Mouse (Mus musculus) heart, adult 2 months (tissue): ENCODE results near the gene Fam169a. TPM values are rescaled to one million over a fixed set of nuclear protein-coding genes. Genes with fewer than 3 reads are reported as not detected.

Source experiments
- DNase-seq, 2 experiments: peaks; one replicate each; pipeline ENCODE4 v3.0.0; 2021
- H3K27ac ChIP-seq: fragments of 200-600 bp; 2 replicates; pipeline ENCODE4 v1.8.1; 2022
- H3K27me3 ChIP-seq: fragments of 200-500 bp; 2 replicates; pipeline ENCODE4 v1.6.1; 2012; ENCODE audit warnings: mild to moderate bottlenecking, low read length, inconsistent platforms, mixed read lengths; ENCODE audit not compliant: control insufficient read depth, insufficient read depth
- H3K36me3 ChIP-seq: fragments of 200-500 bp; 2 replicates; pipeline ENCODE4 v1.6.1; 2012; ENCODE audit warnings: low read length, inconsistent platforms; ENCODE audit not compliant: control insufficient read depth, insufficient read depth
- H3K4me1 ChIP-seq: fragments of 200-500 bp; 2 replicates; pipeline ENCODE4 v1.6.1; 2011; ENCODE audit warnings: low read length; ENCODE audit not compliant: control insufficient read depth, insufficient read depth
- H3K4me3 ChIP-seq: fragments of 200-600 bp; 2 replicates; pipeline ENCODE4 v1.8.1; 2022
- H3K79me2 ChIP-seq: fragments of 200-500 bp; replicated peaks from 2 replicates; pipeline ENCODE4 v1.6.1; 2012; ENCODE audit warnings: mild to moderate bottlenecking, inconsistent platforms, low read length, moderate library complexity, mixed read lengths; ENCODE audit not compliant: control insufficient read depth, insufficient read depth
- H3K9ac ChIP-seq: fragments of 200-500 bp; 2 replicates; pipeline ENCODE4 v1.6.1; 2012; ENCODE audit warnings: low read depth, mild to moderate bottlenecking, control low read depth, inconsistent platforms, low read length, mixed read lengths
- CTCF ChIP-seq: fragments of 200-600 bp; IDR thresholded peaks from 2 replicates; pipeline ENCODE4 v1.8.1; 2022; ENCODE audit warnings: antibody characterized with exemption, mild to moderate bottlenecking, moderate library complexity
- EP300 ChIP-seq: fragments of 200-500 bp; IDR thresholded peaks from 2 replicates; pipeline ENCODE4 v1.6.1; 2011; ENCODE audit warnings: low read depth, low read length, control low read depth; ENCODE audit not compliant: insufficient read depth
- POLR2A ChIP-seq: fragments of 200-500 bp; IDR thresholded peaks from 2 replicates; pipeline ENCODE4 v1.6.1; 2011; ENCODE audit warnings: mild to moderate bottlenecking, low read depth, low read length, control low read depth; ENCODE audit not compliant: insufficient read depth
- WGBS: fragments of 180-500 bp; shearing (Covaris S2); methylation state at CpG from one replicate; pipeline ENCODE4 v1.1.7; 2018; 5-methylcytosine and 5-hydroxymethylcytosine counted together
- intact Hi-C: fragments of 180-260 bp; cut with DNase I; formaldehyde crosslinking; loops from one replicate; pipeline ENCODE4 v1.15.1; 2025
- long read RNA-seq: library from polyadenylated mRNA; stranded (forward); transcript quantifications from one replicate; pipeline ENCODE4 v2.0.0, GENCODE M21; 2021
- polyA plus RNA-seq: library from polyadenylated mRNA; depleted of rRNA; stranded (reverse); fragments of >200 nt; gene quantifications from 2 replicates; pipeline ENCODE4 v1.2.3, GENCODE M21; 2012; rRNA removed
- total RNA-seq, 2 experiments: library from RNA; stranded (reverse); gene quantifications; 2 replicates each; pipeline ENCODE4 v1.2.3; 2021

The Fam169a gene
- total RNA-seq (under 1 TPM; 0.42 to 0.50 TPM), polyA plus RNA-seq (0.12 and 0.26 TPM in 2 replicates)
- long read RNA-seq: 0 reads

GRCm38 (mm10) chr13:97066649-97067550 lies at the start of gene Fam169a:
TSS of gene Fam169a (plus strand) at chr13:97067286.
- Histone ChIP-seq H3K4me3 (no peak within 1 kb of the TSS), H3K9ac (no peak within 1 kb of the TSS)
- no peak for TF ChIP-seq CTCF
- TF ChIP-seq POLR2A: no peak
- TF ChIP-seq EP300: no peak

GRCm38 (mm10) chr13:97017711-97018110 lies 49.4 kb upstream of the Fam169a start:
- no peaks in the 10 kb centered on the region for H3K36me3 ChIP-seq
- no peak overlapping the region for H3K9ac ChIP-seq
- DNase-seq: no peak
- TF ChIP-seq POLR2A (no peak), EP300 (no peak), CTCF (no peak)
- 75% methylated on average over 3 of the region's 3 CpGs for WGBS
- H3K27ac ChIP-seq: no peak overlapping the region
- intact Hi-C loops: no loop called here
- H3K79me2 ChIP-seq: no peaks in the 10 kb centered on the region
- H3K4me1 ChIP-seq: no peaks in the 10 kb centered on the region
- no peak overlapping the region for H3K4me3 ChIP-seq
- H3K27me3 ChIP-seq: no peaks in the 10 kb centered on the region

More at GRCm38 (mm10) chr13:97066649-97067550, at the start of gene Fam169a:
- Histone ChIP-seq H3K27me3 (peaks cover 10% of the 10 kb centered on the region), H3K27ac (no peak within 1 kb of the TSS), H3K36me3 (no peaks in the 10 kb centered on the region), H3K79me2 (no peaks in the 10 kb centered on the region), H3K4me1 (no peaks in the 10 kb centered on the region)
- intact Hi-C loops: no loop called here
- DNase-seq: no peak
- 71% methylated on average over 15 of the region's 15 CpGs for WGBS

- intact Hi-C loops: no loop called here
- WGBS: 82% methylated on average over 5 of the region's 5 CpGs
- DNase-seq: no peak
- Histone ChIP-seq H3K36me3 (no peaks in the 10 kb centered on the region), H3K4me3 (no peak overlapping the region), H3K4me1 (no peaks in the 10 kb centered on the region), H3K79me2 (no peaks in the 10 kb centered on the region), H3K27ac (no peak overlapping the region), H3K9ac (no peak overlapping the region), H3K27me3 (no peaks in the 10 kb centered on the region)
- TF ChIP-seq POLR2A (no peak), CTCF (no peak), EP300 (no peak)
Measured at GRCm38 (mm10) chr13:97020122-97020521, 47.0 kb upstream of the Fam169a start.

GRCm38 (mm10) chr13:97021906-97022305 lies 45.2 kb upstream of the Fam169a start:
- H3K9ac ChIP-seq: no peak overlapping the region
- 10% methylated on average over 4 of the region's 4 CpGs for WGBS
- no peak overlapping the region for H3K4me3 ChIP-seq
- TF ChIP-seq EP300 (no peak), POLR2A (no peak), CTCF (no peak)
- no peak for DNase-seq
- H3K79me2 ChIP-seq: no peaks in the 10 kb centered on the region
- no peaks in the 10 kb centered on the region for H3K27me3 ChIP-seq
- H3K27ac ChIP-seq: no peak overlapping the region
- no peaks in the 10 kb centered on the region for H3K36me3 ChIP-seq
- no peaks in the 10 kb centered on the region for H3K4me1 ChIP-seq
- intact Hi-C loops: no loop called here

GRCm38 (mm10) chr13:97030075-97030474 lies 37.0 kb upstream of the Fam169a start:
- WGBS: 89% methylated on average over 13 of the region's 13 CpGs
- Histone ChIP-seq H3K36me3 (no peaks in the 10 kb centered on the region), H3K9ac (no peak overlapping the region), H3K27me3 (no peaks in the 10 kb centered on the region), H3K27ac (no peak overlapping the region), H3K4me1 (no peaks in the 10 kb centered on the region), H3K4me3 (no peak overlapping the region), H3K79me2 (no peaks in the 10 kb centered on the region)
- TF ChIP-seq POLR2A (no peak), CTCF (no peak), EP300 (no peak)
- no peak for DNase-seq
- intact Hi-C loops: no loop called here

GRCm38 (mm10) chr13:97034262-97034661 lies 32.8 kb upstream of the Fam169a start, which contains the start of gene 1700029F12Rik:
TSS of gene 1700029F12Rik (minus strand) at chr13:97034362.
- TF ChIP-seq CTCF (no peak), POLR2A (no peak), EP300 (no peak)
- H3K4me1 ChIP-seq: no peaks in the 10 kb centered on the region
- WGBS: 70% methylated on average over 2 of the region's 2 CpGs
- H3K79me2 ChIP-seq: no peaks in the 10 kb centered on the region
- intact Hi-C loops: no loop called here
- H3K27me3 ChIP-seq: no peaks in the 10 kb centered on the region
- no peak within 1 kb of the TSS for H3K9ac ChIP-seq
- no peak within 1 kb of the TSS for H3K4me3 ChIP-seq
- no peak within 1 kb of the TSS for H3K27ac ChIP-seq
- no peaks in the 10 kb centered on the region for H3K36me3 ChIP-seq
- no peak for DNase-seq
